Mouse (Mus musculus): ENCODE data around the gene Arpp21.
"Not testable (repeated sequence)": the region's sequence is repeated elsewhere in the genome, so short reads cannot be mapped to it uniquely, and the experiment has no call there.

Gene Arpp21

DNA sequence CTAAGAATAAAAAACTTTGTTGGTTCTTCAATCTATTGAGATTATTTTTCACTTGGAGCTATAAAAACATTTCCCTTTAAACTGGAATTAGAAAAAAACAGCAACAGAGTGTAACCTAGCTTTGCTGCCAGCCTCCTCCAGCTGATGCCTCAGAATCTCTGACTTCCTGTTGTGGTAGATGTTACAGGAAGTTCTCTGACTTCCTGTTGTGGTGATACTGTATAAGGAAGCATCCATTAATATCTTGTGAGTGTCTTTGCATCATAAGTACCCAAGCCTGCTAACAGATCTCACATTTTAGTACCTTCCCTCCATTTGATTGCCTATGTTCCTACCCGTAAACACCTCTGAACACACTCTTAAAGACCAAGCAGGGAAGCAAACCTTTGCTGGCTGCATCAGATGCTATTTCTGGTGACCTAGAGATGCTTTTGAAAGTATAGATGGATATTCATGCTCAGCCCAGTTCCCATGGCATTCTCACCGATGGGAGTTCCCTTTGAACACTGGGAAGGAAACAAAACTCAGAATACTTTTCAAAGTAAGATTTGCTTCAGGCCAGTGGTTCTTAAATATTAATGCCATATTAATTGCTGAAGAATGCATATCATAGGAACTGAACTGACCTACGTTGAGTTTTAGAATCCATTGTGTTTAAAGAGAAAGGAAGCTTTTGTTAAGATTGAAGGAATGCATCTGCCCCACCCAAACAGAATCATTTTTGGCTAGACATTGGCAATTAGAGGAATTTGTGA lies 134.7 kb downstream of the Arpp21 start:
- no peak for DNase-seq

DNA sequence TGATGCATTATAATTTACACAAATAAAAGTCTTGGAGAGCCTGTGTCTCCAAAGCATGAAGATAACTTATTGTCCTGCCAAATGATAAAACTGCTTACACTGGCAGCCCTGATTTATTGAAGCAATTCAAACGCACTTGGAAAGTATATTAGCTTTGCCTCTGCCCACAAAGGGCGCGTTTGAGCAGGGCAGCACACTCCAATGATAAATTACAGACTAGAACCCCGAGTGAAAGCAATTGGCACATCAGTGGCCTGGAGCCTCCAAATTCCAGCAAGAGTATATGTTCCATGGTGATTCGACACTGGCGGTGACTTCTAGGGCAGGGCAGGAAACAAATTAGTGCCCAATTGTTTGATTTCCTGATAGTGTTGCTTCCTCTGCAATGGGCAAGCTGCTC lies 137.5 kb downstream of the Arpp21 start:
- DNase-seq: no peak

DNA sequence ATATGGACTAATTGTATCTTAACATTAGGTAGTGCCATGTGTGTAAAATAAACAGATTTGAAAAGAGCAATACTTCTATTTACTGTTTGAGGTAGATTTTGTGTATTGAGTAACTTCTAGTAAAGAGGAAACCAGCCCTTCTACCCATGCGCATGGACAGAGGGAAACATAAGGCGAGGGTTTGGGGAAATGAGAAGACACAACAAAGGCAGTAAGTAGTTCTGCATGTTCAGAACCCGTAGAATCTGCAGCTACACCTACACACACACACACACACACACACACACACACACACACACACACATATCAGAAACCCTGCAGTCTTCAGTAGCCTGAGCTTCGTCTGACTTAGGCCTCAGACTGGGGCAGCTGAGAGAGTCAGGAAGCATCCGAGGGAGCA lies 140.0 kb downstream of the Arpp21 start:
- DNase-seq: no peak

DNA sequence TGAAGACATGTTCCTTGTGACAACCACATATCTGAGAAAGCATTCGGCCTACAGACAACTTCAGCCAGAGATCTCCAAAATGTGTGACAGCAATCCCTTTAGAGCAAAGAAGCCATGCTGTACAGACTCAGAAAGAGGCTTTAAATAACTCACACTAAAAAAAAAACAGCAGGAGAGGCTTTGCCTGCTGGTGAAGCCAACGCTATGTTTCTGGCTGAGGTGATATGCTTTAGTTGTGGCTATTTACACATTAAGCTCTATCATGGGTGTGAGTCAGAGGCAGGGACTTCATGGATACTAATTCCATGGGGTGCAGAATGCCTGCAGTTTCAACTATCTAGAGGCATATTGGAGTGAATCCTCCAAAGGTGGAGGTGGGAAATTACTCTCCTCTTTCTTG lies 140.5 kb downstream of the Arpp21 start:
- DNase-seq: no peak

DNA sequence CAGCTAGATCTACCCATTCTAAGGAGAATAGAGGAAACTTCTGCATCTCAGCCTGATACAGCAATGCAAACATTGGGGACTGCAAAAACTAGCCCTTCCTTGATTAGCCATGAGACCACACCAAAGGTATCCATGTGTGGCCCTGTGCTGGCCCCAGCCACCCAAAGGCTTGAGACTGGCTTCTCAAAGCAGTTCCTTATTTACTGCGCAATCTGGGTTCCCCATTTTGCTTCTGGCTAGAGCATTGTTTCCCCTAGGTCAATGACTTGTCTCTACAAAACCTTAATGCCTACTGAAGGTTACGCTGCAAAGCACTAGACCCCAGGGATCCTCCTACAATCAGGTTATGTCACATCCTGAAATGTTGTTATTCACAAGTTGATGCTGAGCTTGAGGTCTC lies 156.8 kb downstream of the Arpp21 start:
- DNase-seq: no peak

DNA sequence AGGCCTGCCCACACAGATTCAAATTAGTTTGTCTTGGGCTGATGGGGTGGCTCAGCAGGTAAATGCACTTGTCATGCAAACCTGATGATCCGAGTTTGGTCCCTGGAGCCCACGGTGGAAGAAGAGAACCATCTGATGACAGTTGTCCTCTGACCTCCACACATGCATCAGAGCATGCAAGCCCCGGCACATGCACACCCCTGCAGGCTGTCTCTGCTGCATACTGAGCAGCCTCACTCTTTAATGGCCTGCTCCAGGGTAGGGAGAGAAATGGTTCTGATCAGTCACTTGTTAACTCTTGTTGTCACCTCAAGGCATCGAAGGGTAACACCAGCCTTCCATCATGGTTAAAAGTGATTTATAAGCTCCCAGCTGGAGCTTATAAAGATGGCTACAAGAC lies 157.3 kb downstream of the Arpp21 start:
- no peak for DNase-seq

DNA sequence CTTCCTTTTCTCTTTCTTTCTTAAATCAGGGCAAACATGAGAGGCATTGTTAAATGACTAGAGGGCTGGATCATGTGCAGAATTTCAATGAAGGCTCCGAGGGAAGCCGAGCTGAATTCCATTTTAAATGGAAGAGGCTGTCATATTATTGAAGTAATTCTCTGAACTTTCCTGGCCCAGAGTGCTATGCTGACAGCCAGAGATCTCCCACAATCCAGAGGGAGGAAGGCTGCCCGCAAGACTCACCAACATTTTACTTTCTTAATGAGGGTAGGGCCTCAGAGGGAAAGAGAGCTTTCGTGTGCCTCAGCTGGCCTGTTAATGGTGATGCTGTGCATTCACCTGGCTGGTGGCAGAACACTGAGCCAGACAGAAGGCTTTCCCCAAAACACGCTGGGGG lies 160.5 kb downstream of the Arpp21 start:
- DNase-seq: no peak

DNA sequence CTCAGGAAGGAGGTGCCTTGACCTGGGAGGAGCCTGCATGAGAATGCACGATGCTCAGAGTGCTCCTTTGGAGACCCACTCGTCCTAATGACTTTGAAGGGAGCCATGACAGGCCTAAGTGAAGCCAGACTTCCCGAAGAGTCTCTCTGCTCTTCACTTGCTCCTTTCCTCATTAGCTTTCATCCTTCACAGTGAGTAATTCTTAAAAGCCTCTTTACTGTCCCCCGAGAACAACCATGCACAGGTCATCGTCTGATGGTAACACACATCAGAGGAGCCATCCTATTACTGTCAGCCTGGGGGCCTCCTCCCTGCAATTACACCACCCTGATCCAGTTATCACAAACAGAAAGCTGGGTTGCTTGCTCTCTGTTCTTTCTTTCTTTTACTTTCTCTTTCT lies 160.9 kb downstream of the Arpp21 start:
- no peak for DNase-seq

DNA sequence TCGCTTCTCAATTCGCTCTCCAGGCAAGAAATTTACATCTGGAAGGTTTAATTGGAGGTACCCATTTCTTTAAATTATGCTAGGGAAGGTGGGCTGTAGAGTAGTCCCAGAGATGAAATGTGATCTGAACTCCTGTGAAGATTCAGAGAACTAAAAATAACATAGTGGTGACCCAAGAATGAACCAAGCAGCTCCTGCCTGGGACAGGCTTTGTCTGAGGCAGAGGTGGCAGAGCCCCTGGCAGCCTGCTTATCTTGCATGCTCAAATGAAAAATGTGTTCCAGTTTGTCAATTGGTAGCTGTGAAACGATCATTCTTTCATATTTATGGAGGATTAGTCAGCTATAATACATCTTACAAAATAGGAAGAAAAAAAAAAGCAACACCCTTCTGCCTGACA lies 164.4 kb downstream of the Arpp21 start:
- no peak for DNase-seq

DNA sequence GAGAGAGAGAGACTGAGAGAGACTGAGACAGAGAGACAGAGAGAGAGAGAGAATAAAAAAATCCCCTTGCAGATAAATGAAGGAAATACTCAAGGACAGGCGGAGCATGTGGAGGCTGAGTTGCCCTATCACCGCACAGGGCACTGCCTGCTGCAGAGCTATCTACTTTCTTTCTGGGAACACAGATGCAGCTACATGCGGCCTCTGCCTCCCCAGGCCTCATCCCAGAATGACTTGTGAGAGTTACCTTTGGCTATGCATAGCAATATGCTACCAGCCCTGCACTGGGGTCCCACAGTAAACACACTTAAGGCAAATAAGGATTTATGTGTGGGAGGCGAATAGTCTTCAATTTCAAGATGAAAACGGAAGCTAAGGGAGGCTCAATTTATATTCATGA lies 164.8 kb downstream of the Arpp21 start:
- DNase-seq: no peak

DNA sequence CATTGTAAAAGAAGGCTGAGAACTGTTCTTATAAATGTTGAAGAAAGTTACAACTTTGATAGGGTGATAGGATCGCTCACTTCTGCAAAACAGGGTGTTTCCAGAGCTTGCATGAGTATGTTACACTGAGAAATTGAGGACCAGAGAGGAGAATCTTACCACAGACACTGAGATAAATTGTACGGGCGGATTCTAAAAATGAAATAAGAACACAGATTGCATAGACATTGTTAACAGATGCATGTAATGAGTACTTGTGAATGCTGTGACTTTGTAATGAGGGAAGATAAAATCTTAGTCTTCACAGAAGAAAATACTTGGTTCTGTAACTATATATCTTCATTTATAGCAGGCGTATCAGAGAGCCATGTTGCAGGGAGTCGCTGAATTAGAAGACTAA lies 167.5 kb downstream of the Arpp21 start:
- DNase-seq: no peak

DNA sequence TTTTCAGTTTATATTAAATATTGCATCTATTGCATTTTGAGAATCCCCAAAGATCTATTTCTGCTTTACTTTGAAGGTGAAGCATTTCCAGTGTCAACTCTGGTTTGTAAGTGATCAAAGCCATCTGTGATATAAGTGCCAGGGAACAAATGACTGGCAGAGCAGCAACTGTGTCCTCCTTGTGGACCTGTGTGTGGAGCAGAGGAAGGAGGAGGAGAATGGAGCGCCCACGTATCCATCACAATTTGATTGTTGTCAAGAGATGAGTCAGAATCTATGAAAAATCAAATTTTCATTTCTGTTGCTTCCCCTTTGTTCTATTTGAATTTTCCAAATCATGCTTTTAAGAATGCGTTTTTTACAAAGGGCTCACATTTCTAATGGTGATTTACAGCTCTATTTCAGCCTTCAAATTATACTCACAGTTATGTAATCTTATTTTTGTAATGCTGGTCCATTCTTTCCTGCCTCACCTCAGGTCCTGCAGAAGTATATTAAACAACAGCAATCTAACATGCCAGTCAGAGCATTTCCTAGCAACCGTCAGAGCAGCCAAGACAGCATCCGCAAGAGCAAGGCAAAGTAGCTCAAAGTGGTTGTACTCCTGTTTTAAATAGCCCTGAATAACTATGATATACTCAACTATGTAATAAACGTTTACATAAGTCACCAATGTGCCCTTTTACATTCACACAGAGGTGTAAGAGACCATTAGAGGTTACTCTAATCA lies 174.9 kb downstream of the Arpp21 start:
- no peak for DNase-seq

DNA sequence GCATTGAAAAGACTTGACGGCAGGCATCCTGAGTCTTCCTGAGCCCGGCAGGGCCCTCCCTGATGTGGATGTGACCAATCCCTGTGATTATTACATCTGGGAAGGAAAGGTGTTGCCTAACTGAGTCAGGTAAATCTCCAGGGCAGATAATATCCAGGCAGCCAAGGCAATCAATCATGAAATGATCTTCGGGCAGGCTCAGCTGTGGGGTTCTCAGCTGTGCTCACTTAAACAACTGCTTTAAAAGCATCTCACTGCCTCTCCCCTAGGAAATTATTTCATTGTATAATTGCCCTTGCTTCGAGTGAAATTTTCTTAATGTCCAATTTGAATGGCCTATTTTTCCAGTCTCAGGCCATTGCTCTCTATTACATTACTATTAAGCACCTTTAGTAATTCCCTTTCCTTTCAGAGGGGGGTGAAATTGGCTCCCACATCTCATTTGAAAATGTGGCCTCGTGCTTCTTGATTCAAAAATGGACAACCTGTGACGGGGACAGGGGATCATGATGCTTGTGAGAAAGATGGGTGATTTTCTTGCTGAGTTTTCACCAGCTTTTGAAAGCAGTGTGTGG lies 180.8 kb downstream of the Arpp21 start:
- DNase-seq: no peak

DNA sequence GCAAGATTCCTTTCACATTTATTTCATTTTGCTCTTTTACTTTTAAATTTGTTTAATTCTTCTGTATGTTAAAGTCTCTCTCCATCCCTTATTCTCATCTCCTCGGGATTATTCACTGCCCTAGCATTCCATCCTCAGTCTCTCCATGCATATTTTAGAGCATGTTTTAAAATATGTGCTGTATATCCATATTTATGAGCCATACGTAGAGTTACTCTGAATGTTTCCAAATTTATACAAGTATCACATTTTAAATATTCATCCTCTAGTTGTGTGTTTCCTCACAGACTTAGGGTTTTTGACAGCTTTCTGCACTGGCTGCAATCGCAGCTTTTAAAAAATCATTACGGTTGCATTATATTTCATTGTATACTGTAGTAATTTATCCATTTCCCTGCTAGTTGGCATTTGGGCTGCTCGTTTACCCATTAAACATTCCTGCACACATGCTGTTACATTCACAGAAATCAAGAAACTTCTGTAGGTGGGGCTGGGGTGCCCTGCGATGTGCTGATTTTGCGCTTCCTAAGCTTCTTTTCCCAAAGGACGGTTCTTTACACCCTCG lies 187.8 kb downstream of the Arpp21 start:
- DNase-seq: no peak

DNA sequence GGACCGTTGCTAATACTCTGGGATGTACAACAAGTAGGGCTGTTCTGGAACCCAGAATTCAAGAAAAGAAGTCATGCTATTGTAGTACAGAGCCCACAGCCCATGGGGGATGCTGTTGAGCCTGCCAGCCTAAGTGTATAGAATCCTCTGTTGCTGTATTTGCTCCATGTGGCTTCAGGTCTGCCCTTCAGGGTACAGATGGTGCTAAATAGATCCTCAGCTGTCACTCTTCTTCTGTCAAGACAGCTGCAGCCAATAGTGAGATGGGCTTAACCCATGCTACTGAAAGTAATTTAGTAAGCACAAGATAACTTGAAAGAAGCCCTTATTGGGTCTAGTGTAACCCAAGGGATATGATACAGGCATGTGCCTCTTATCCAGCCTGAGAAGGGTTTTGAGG lies 195.2 kb downstream of the Arpp21 start:
- no peak for DNase-seq

DNA sequence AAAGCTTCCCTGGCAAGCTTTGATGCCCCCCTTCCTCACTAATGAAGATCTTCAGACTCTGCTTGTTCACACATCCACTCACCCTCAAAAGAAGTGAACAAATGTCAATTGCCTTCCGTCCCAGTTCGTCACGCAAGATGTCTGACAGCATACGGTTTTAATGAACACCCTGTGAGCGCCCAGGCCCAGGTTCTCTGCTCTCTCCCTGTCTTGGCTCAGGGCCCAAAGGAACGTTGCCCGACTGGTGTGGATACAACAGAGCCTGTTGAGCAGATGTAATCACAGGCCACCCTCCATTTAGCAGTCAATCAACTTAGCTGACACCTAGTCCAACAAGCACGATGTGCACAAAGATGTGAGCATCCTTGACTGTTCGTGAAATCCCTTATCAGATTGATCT lies 198.0 kb downstream of the Arpp21 start:
- no peak for DNase-seq

DNA sequence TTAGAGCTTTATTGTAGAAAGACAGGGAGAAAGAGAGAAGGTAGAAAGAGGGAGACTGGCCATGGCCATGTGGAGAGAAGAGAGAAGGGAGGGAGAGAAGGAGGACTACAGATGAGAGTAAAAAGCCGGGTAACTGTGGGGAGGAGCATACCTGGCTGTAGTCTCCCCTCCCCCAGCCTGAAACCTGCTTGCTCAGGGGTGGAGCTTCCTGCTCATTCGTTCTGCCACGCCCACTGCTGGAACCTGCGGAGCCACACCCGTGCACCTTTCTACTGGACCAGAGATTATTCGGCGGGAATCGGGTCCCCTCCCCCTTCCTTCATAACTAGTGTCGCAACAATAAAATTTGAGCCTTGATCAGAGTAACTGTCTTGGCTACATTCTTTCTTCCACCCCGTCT lies 201.9 kb downstream of the Arpp21 start:
- not testable (repeated sequence) for DNase-seq

DNA sequence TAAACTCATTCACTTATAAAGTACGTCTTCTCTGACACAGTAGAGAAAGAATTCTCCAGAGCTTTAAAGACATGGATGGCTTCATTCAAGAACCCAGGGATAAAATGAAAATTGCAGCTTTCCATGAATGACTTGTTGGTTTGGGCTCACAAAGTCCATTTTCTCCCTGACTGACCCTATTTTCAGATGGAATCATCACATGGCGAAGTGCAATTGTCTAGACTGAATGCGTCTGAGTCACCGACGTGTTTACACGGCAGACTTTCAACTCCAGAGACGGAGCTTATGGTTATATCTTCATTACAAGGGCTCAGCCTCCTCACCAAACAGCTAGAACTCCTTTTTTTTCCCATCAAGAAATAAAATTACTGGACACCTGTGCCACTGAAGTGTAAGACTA lies 203.6 kb downstream of the Arpp21 start:
- DNase-seq: no peak

DNA sequence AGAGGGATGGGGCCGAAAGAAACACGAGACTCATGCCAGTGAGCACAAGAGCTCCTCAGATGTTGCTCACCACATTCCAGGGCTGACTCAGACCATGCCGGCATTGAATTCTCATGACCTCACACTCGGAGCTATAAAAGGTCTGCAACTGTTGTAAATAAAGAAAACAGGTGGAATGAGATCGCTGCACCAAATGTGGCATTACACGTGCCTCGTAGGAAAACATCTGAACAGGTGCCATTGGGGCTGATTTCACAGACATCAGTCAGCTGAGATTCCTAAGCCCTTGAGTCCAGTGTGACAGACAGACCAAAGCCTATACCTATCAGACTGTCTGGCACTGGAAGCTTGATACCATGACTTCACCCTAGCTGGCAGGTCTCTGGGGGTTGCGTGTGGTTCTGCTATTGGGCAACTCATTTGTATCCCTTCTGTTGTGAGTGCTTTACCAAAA lies 212.1 kb downstream of the Arpp21 start:
- peak in 1 of 2 experiments; percentile 11 for DNase-seq

DNA sequence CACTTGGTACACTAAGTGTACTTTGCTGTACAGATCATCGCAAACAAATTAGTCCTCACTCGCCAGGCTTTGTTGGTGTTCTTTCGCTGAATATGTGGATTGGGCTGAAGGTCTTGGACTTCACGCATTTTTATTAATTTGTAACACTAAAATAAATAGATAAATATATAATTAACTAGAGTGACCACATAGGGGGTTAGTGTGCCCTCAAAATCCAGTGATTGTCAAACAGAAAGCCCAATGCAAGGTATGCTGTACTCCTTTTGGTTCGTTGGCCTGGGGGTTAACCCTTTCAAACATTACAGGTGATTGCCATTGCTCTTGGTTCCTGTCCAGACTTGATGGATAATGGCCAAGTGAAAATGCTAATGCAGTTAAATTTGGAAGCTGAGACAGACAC lies 212.6 kb downstream of the Arpp21 start:
- DNase-seq: no peak
